Mouse (Mus musculus): ENCODE measurements around the gene Ctdnep1.
"Not testable (repeated sequence)": the region's sequence is repeated elsewhere in the genome, so short reads cannot be mapped to it uniquely, and the experiment has no call there.

Gene Ctdnep1

GRCm38 (mm10) chr11:70005521-70005920 is 24.6 kb downstream of the Ctdnep1 start:
- no peak for DNase-seq (ENCODE audit: extremely low read depth, low read depth, low spot score)

GRCm38 (mm10) chr11:70010033-70010432 is 29.1 kb downstream of the Ctdnep1 start:
- no peak for DNase-seq (ENCODE audit: extremely low read depth, low read depth, low spot score)

GRCm38 (mm10) chr11:70010548-70010947 is 29.6 kb downstream of the Ctdnep1 start:
- no peak for DNase-seq (ENCODE audit: extremely low read depth, low read depth, low spot score)

- DNase-seq (ENCODE audit: extremely low read depth, low read depth, low spot score), result no peak
These were observed 30.0 kb downstream of the Ctdnep1 start for GRCm38 (mm10) chr11:70010961-70011360.

- no peak for DNase-seq (ENCODE audit: extremely low read depth, low read depth, low spot score)
These were observed 32.0 kb downstream of the Ctdnep1 start for GRCm38 (mm10) chr11:70012931-70013330.

- DNase-seq (ENCODE audit: extremely low read depth, low read depth, low spot score), result no peak
These were observed 32.5 kb downstream of the Ctdnep1 start for GRCm38 (mm10) chr11:70013408-70013807.

GRCm38 (mm10) chr11:70014051-70014450 is 33.1 kb downstream of the Ctdnep1 start:
- no peak for DNase-seq (ENCODE audit: extremely low read depth, low read depth, low spot score)

- DNase-seq (ENCODE audit: extremely low read depth, low read depth, low spot score), result no peak
These were observed 34.1 kb downstream of the Ctdnep1 start, which contains the start of gene Acadvl for GRCm38 (mm10) chr11:70014880-70015558. TSS of gene Acadvl (minus strand) at chr11:70015411.

GRCm38 (mm10) chr11:70015677-70016076 is 34.7 kb downstream of the Ctdnep1 start:
- no peak for DNase-seq (ENCODE audit: extremely low read depth, low read depth, low spot score)

GRCm38 (mm10) chr11:70016177-70016576 is 35.2 kb downstream of the Ctdnep1 start:
- DNase-seq (ENCODE audit: extremely low read depth, low read depth, low spot score), result not testable (repeated sequence)

- no peak for DNase-seq (ENCODE audit: extremely low read depth, low read depth, low spot score)
These were observed 35.7 kb downstream of the Ctdnep1 start, which contains the start of gene Dlg4 for GRCm38 (mm10) chr11:70016669-70017068. TSS of gene Dlg4 (plus strand) at chr11:70016942.

GRCm38 (mm10) chr11:70017199-70017767 is 36.3 kb downstream of the Ctdnep1 start:
- DNase-seq (ENCODE audit: extremely low read depth, low read depth, low spot score), result no peak

- no peak for DNase-seq (ENCODE audit: extremely low read depth, low read depth, low spot score)
These were observed 37.4 kb downstream of the Ctdnep1 start for GRCm38 (mm10) chr11:70018131-70018990.

GRCm38 (mm10) chr11:70019495-70020021 is 38.6 kb downstream of the Ctdnep1 start:
- no peak for DNase-seq (ENCODE audit: extremely low read depth, low read depth, low spot score)

- DNase-seq (ENCODE audit: extremely low read depth, low read depth, low spot score), result no peak
These were observed 39.2 kb downstream of the Ctdnep1 start for GRCm38 (mm10) chr11:70020022-70020631.

- DNase-seq (ENCODE audit: extremely low read depth, low read depth, low spot score), result peak; percentile 36
These were observed 39.8 kb downstream of the Ctdnep1 start for GRCm38 (mm10) chr11:70020731-70021263.

GRCm38 (mm10) chr11:70021264-70022132 is 40.5 kb downstream of the Ctdnep1 start:
- DNase-seq (ENCODE audit: extremely low read depth, low read depth, low spot score), result peak; percentile 31

GRCm38 (mm10) chr11:70023481-70024150 is 42.7 kb downstream of the Ctdnep1 start:
- no peak for DNase-seq (ENCODE audit: extremely low read depth, low read depth, low spot score)

- no peak for DNase-seq (ENCODE audit: extremely low read depth, low read depth, low spot score)
These were observed 43.2 kb downstream of the Ctdnep1 start for GRCm38 (mm10) chr11:70024151-70024514.
